Mouse (Mus musculus) small intestine, adult 10 weeks (tissue): ENCODE measurements around the gene Mapk9. TPM values are rescaled to one million over a fixed set of nuclear protein-coding genes. Genes with fewer than 3 reads are reported as not detected.

Source experiments
- polyA plus RNA-seq: library from polyadenylated mRNA; stranded (reverse); fragments of 350-450 nt; fragmentation: Illumina TruSeq; extraction: RNeasy Lipid Tissue Mini Kit (QIAGEN cat#74804); gene quantifications from one replicate; pipeline ENCODE4 v1.2.3, GENCODE M21; 2014; ENCODE audit warnings: low replicate concordance

The Mapk9 gene
- 79.3 TPM for polyA plus RNA-seq

GRCm38 (mm10) chr11:49846401-49847070, at the start of gene Mapk9:
Gene Mapk9 (plus strand): TSS chr11:49846751.

GRCm38 (mm10) chr11:49901659-49902458, 55.3 kb downstream of the Mapk9 start, which contains the start of gene Rasgef1c:
Gene Rasgef1c (plus strand): TSS chr11:49901835.

Other genes starting within 250 kb of the Mapk9 start
- 0.37 TPM for gene Flt4, start 237.5 kb upstream of the Mapk9 start, polyA plus RNA-seq
- gene Scgb3a1, start 183.1 kb upstream of the Mapk9 start, polyA plus RNA-seq, result not detected
- gene Cnot6, start 134.0 kb upstream of the Mapk9 start, polyA plus RNA-seq, result 160 TPM
- 0.19 TPM for gene Gfpt2, start 52.6 kb upstream of the Mapk9 start, polyA plus RNA-seq
- gene Rasgef1c, start 55.1 kb downstream of the Mapk9 start, polyA plus RNA-seq, result not detected
- 58.8 TPM for gene Rnf130, start 178.6 kb downstream of the Mapk9 start, polyA plus RNA-seq